In genomic region chr7:30183879-30184289, GRCm38 (mm10) we compare ENCODE assay signal across 8 mouse cellular contexts. TPM values are rescaled to one million over a fixed set of nuclear protein-coding genes. Genes with fewer than 3 reads are reported as not detected.
A peak's percentile ranks its signal among the peaks of the same experiment; 100 is the strongest.
DNase-seq lines count a peak whose midpoint lies in the region; TF ChIP-seq lines count a peak whose summit lies in the region.

TSS of gene Cox7a1 (plus strand) at chr7:30184144.

- H3K27me3 ChIP-seq in heart, adult 2 months (ENCODE audit: control insufficient read depth, insufficient read depth, low read length): no peaks in the 10 kb centered on the region
- no peaks in the 10 kb centered on the region for H3K27me3 ChIP-seq in kidney, adult 2 months (replicated peaks; ENCODE audit: control insufficient read depth, insufficient read depth, low read length)
- H3K27me3 ChIP-seq in liver, adult 2 months (ENCODE audit: control insufficient read depth, insufficient read depth, low read length): no peaks in the 10 kb centered on the region

- 0% methylated on average over 11 of the region's 11 CpGs for WGBS in heart, adult 2 months
- WGBS in kidney, adult 2 months: under 1% methylated on average over 11 of the region's 11 CpGs
- 0% methylated on average over 11 of the region's 11 CpGs for WGBS in liver, adult 2 months

- peak within 1 kb of the TSS; percentile 94 for H3K27ac ChIP-seq in heart, adult 2 months
- peak within 1 kb of the TSS; percentile 58 for H3K27ac ChIP-seq in kidney, adult 2 months (ENCODE audit: insufficient read depth, low read depth, low read length)
- H3K27ac ChIP-seq in liver, adult 2 months (replicated peaks; ENCODE audit: insufficient read depth, low read depth, low read length): peak within 1 kb of the TSS; percentile 20; the same call in 1 of the 2 replicates

- H3K9ac ChIP-seq in heart, adult 2 months (ENCODE audit: low read depth, low read length): peak within 1 kb of the TSS; percentile 86
- peak within 1 kb of the TSS; percentile 46; the same call in 1 of the 2 replicates for H3K9ac ChIP-seq in liver, adult 2 months (ENCODE audit: low read depth, low read length)

- no peak for TF ChIP-seq CTCF in heart, adult 2 months (IDR thresholded peaks at IDR 0.05)
- TF ChIP-seq CTCF in kidney, adult 2 months (conservative IDR thresholded peaks at IDR 0.05; ENCODE audit: insufficient read depth, insufficient read length, low read depth, low read length): no peak
- no peak for TF ChIP-seq CTCF in liver, adult 2 months (IDR thresholded peaks at IDR 0.05; ENCODE audit: low read depth, low read length)

- intact Hi-C loops in heart, adult 2 months (cut with DNase I): loop anchor here (5.0 kb wide), 1 partner anchor 33 kb away; no protein-coding TSS in a partner anchor

- peak within 1 kb of the TSS; percentile 52 for H3K4me3 ChIP-seq in heart, adult 2 months
- peak within 1 kb of the TSS; percentile 53 for H3K4me3 ChIP-seq in kidney, adult 2 months (ENCODE audit: insufficient read depth, low read depth, low read length)
- H3K4me3 ChIP-seq in liver, adult 2 months (ENCODE audit: insufficient read depth, low read depth, low read length): peak within 1 kb of the TSS; percentile 47

- H3K4me1 ChIP-seq in heart, adult 2 months (ENCODE audit: control insufficient read depth, insufficient read depth, low read length): peaks cover 2% of the 10 kb centered on the region; the same call in 1 of the 2 replicates
- H3K4me1 ChIP-seq in kidney, adult 2 months (ENCODE audit: control insufficient read depth, insufficient read depth, low read length): peaks cover 5% of the 10 kb centered on the region; the same call in 1 of the 2 replicates
- H3K4me1 ChIP-seq in liver, adult 2 months (ENCODE audit: control insufficient read depth, insufficient read depth, low read length): peaks cover 3% of the 10 kb centered on the region

- H3K36me3 ChIP-seq in heart, adult 2 months (ENCODE audit: control insufficient read depth, insufficient read depth, low read length): no peaks in the 10 kb centered on the region
- no peaks in the 10 kb centered on the region; the same call in 1 of the 2 replicates for H3K36me3 ChIP-seq in kidney, adult 2 months (ENCODE audit: control insufficient read depth, insufficient read depth, low read length)
- H3K36me3 ChIP-seq in liver, adult 2 months (ENCODE audit: control insufficient read depth, insufficient read depth, low read length): peaks cover 7% of the 10 kb centered on the region; the same call in 1 of the 2 replicates

- no peaks in the 10 kb centered on the region for H3K79me2 ChIP-seq in heart, adult 2 months (replicated peaks; ENCODE audit: control insufficient read depth, insufficient read depth, low read length)
- no peaks in the 10 kb centered on the region for H3K79me2 ChIP-seq in liver, adult 2 months (ENCODE audit: control insufficient read depth, insufficient read depth, low read length)

- peak; percentile 71 to 82 for DNase-seq in urinary bladder, adult 18-20 months (ENCODE audit: low spot score in 2 of 2)
- no peak for DNase-seq in urinary bladder, postnatal 10 days (ENCODE audit: low spot score)
- peak; percentile 88 for DNase-seq in embryo, embryonic 11 days
- peak; percentile 90 to 93 for DNase-seq in heart, adult 2 months
- DNase-seq in kidney, adult 2 months: peak; percentile 96
- DNase-seq in liver, adult 2 months (ENCODE audit: extremely low read depth, low read depth, low spot score): peak; percentile 89
- peak; percentile 77 to 79 for DNase-seq in monocyte, adult 2 months (ENCODE audit: low read depth in 1 of 2, low spot score in 2 of 2)
- DNase-seq in spleen, postnatal 4 days (ENCODE audit: low spot score in 2 of 2): peak; percentile 86 to 90

- TF ChIP-seq EP300 in heart, adult 2 months (IDR thresholded peaks at IDR 0.05; ENCODE audit: insufficient read depth, low read depth, low read length): peak; percentile 69

- TF ChIP-seq POLR2A in heart, adult 2 months (IDR thresholded peaks at IDR 0.05; ENCODE audit: insufficient read depth, low read depth, low read length): peak; percentile 96
- peak; percentile 17 for TF ChIP-seq POLR2A in kidney, adult 2 months (IDR thresholded peaks at IDR 0.05; ENCODE audit: low read depth, low read length)
- TF ChIP-seq POLR2A in liver, adult 2 months (IDR thresholded peaks at IDR 0.05; ENCODE audit: extremely low read depth, insufficient read depth, low read length): 0 out of 2 replicates have a peak, but pooled peaks have one; percentile 17

RNA-seq across cellular contexts. Expression of gene Cox7a1, which starts in this region (rescaled TPM):
- total RNA-seq in heart, adult 2 months (2021): 1,000 to 10,000 TPM; 2,711 to 3,278 TPM
- 2,213 and 2,519 TPM in 2 replicates for polyA plus RNA-seq in heart, adult 2 months (2012; rRNA removed)
- polyA plus RNA-seq in kidney, adult 2 months (2012; rRNA removed): 76.0 and 141 TPM in 2 replicates
- 6.1 and 9.7 TPM in 2 replicates for total RNA-seq in liver, adult 2 months (2014; rRNA removed)
- polyA plus RNA-seq in liver, adult 2 months (2012; rRNA removed): 2.0 and 2.8 TPM in 2 replicates

Comparison
In these comparisons a context has a peak if more than half of its experiments do, and no peak if none do; other contexts are left out.
1. RNA of gene Cox7a1 (total RNA-seq): 2,711 to 3,278 TPM in heart, adult 2 months; 6.1 to 9.7 TPM in liver, adult 2 months; every median in the first group is over 100 times any median in the second.
2. RNA of gene Cox7a1 (polyA plus RNA-seq): 2,213 to 2,519 TPM in heart, adult 2 months and 76.0 to 141 TPM in kidney, adult 2 months; 2.0 to 2.8 TPM in liver, adult 2 months; every median in the first group is over 10 times any median in the second.
3. RNA of gene Cox7a1 (polyA plus RNA-seq): 2,213 to 2,519 TPM in heart, adult 2 months; 76.0 to 141 TPM in kidney, adult 2 months; every median in the first group is over 10 times any median in the second.
4. H3K27ac ChIP-seq: peak in every context shown above with its lines; median percentile 94 in heart, adult 2 months; 58 in kidney, adult 2 months; 20 in liver, adult 2 months.
5. POLR2A ChIP-seq: peak in every context shown above with its lines; median percentile 96 in heart, adult 2 months; 17 in kidney, adult 2 months; 17 in liver, adult 2 months.
6. Peak in every context shown above with its lines, with median percentiles within 50 percentile points of each other: H3K4me3 ChIP-seq.